Mouse (Mus musculus) hindbrain, embryonic 16.5 days (tissue): ENCODE measurements around the gene I830077J02Rik. TPM values are rescaled to one million over a fixed set of nuclear protein-coding genes. Genes with fewer than 3 reads are reported as not detected.

Experiments used
- polyA plus RNA-seq: library from polyadenylated mRNA; unstranded; fragments of >200 nt; fragmentation: Nextera tagmentation; extraction: Ambion mirVana; gene quantifications from 2 replicates; pipeline ENCODE4 v1.2.1, GENCODE M21; 2015

Gene I830077J02Rik
- polyA plus RNA-seq, 1 experiment from 2014 or later: 0.40 TPM

Other genes with a start within 250 kb of the I830077J02Rik start
- gene Ddx20, start 245.1 kb downstream of the I830077J02Rik start, polyA plus RNA-seq: 19.4 and 21.9 TPM in 2 replicates
- gene Inka2, start 228.1 kb downstream of the I830077J02Rik start, polyA plus RNA-seq: 13.7 and 13.9 TPM in 2 replicates
- 70.4 and 79.2 TPM in 2 replicates for gene Rap1a, start 131.3 kb downstream of the I830077J02Rik start, polyA plus RNA-seq
- gene Adora3, start 61.8 kb downstream of the I830077J02Rik start, polyA plus RNA-seq: 0.12 and 0.26 TPM in 2 replicates
- gene Tmigd3, start 61.8 kb downstream of the I830077J02Rik start, polyA plus RNA-seq: not detected in 2 replicates
- gene Wdr77, start 26.7 kb upstream of the I830077J02Rik start, polyA plus RNA-seq: 85.1 and 87.3 TPM in 2 replicates
- gene Atp5f1, start 27.4 kb upstream of the I830077J02Rik start, polyA plus RNA-seq: 537 and 609 TPM in 2 replicates
- 3.2 and 3.4 TPM in 2 replicates for gene Ovgp1, start 41.0 kb upstream of the I830077J02Rik start, polyA plus RNA-seq
- 8.8 and 10.0 TPM in 2 replicates for gene Pifo, start 82.0 kb upstream of the I830077J02Rik start, polyA plus RNA-seq
- 0.19 and 0.24 TPM in 2 replicates for gene Chil5, start 100.2 kb upstream of the I830077J02Rik start, polyA plus RNA-seq
- gene Chia1, start 180.6 kb upstream of the I830077J02Rik start, polyA plus RNA-seq: 1.4 and 1.8 TPM in 2 replicates
- gene Chil3, start 234.9 kb upstream of the I830077J02Rik start, polyA plus RNA-seq: 0.16 TPM in 1 of 2 replicates, not detected in the other